ENCODE assay signal across 8 mouse cellular contexts in the genomic region with DNA sequence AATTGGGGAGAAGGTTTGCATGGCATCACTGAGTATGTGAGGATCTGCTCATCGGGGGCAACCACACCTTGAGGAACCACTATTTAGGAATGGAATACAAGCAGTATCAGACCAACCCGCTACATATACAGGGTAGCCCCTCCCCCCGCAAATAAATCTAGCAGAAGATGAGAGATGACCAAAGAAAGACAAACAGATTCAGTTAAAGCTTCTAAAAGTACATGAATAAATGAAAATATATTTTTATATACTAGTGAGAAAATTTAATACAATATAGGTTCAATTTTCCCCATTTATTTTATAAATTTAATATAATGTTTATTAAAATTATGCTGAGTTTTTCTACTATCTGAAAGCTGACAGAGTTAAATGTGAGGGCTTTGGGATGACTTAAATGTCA. TPM values are rescaled to one million over a fixed set of nuclear protein-coding genes. Genes with fewer than 3 reads are reported as not detected.
DNase-seq lines count a peak whose midpoint lies in the region; ATAC-seq lines count a peak whose summit lies in the region.

A gene (plus strand): TSS at position 301 of the 400 bp plus-strand sequence.

- H3K27ac ChIP-seq in heart, embryonic 14.5 days (replicated peaks in 1 of 2; ENCODE audit: control insufficient read depth in 1 of 2, insufficient read depth in 1 of 2, low read depth in 2 of 2, low read length in 2 of 2), result no peak within 1 kb of the TSS

- no peaks in the 10 kb centered on the region for H3K9me3 ChIP-seq in heart, embryonic 14.5 days (ENCODE audit: control insufficient read depth, low read length)

- peaks cover 3 to 7% of the 10 kb centered on the region in 2 experiments; a peak in 3 of 4 replicates for H3K4me1 ChIP-seq in heart, embryonic 14.5 days (ENCODE audit: control insufficient read depth in 2 of 2, insufficient read depth in 2 of 2, low read length in 2 of 2)

- H3K9ac ChIP-seq in heart, embryonic 14.5 days (ENCODE audit: low read length), result no peak within 1 kb of the TSS

- no peaks in the 10 kb centered on the region for H3K27me3 ChIP-seq in heart, embryonic 14.5 days (ENCODE audit: control insufficient read depth, insufficient read depth, low read length)

- no peak within 1 kb of the TSS for H3K4me2 ChIP-seq in heart, embryonic 14.5 days (ENCODE audit: low read length)

- peaks cover 4% of the 10 kb centered on the region; the same call in 1 of the 2 replicates for H3K36me3 ChIP-seq in heart, embryonic 14.5 days (ENCODE audit: control insufficient read depth, insufficient read depth, low read length)

- no peak for ATAC-seq in heart, embryonic 14.5 days (ENCODE audit: insufficient number of reproducible peaks, insufficient read depth, low FRiP score, low read depth)
- ATAC-seq in activated CD4-positive, CD25-positive, alpha-beta regulatory T cell, adult 4 months, result no peak
- ATAC-seq in granulocyte monocyte progenitor cell, adult 5-6 weeks (replicated peaks; ENCODE audit: poor library complexity, severe bottlenecking), result no peak
- no peak for ATAC-seq in megakaryocyte progenitor cell, adult 5-6 weeks (replicated peaks; ENCODE audit: poor library complexity)
- no peak for ATAC-seq in erythroblast, adult 5-6 weeks (replicated peaks; ENCODE audit: low FRiP score, poor library complexity, severe bottlenecking)

- 78% methylated on average over 3 of the region's 3 CpGs for WGBS in heart, embryonic 14.5 days

- no peak for DNase-seq in heart, adult 18-20 months
- no peak for DNase-seq in right cerebral cortex, postnatal 14 days
- no peak for DNase-seq in natural killer cell, adult 2 months (ENCODE audit: low spot score in 2 of 2)

- no peak within 1 kb of the TSS for H3K4me3 ChIP-seq in heart, embryonic 14.5 days (ENCODE audit: control insufficient read depth in 1 of 2, insufficient read depth in 1 of 2, low read depth in 1 of 2, low read length in 2 of 2)

RNA-seq across cellular contexts. Expression of the gene that starts here (rescaled TPM):
- polyA plus RNA-seq in heart, embryonic 14.5 days (2014; fragmentation: Nextera tagmentation; extraction: Ambion mirVana), result 31.6 and 32.8 TPM in 2 replicates
- 1 to 10 TPM; 7.0 to 7.7 TPM for total RNA-seq in heart, adult 18-20 months (2021)
- polyA plus RNA-seq in activated CD4-positive, CD25-positive, alpha-beta regulatory T cell, adult 4 months (2017; shearing (Covaris generic)), result 10 to 100 TPM; 33.3 to 37.8 TPM
- total RNA-seq in granulocyte monocyte progenitor cell, adult 5-6 weeks (2014; fragmentation: Nextera tagmentation), result 14.5 and 21.6 TPM in 2 replicates
- 20.7 and 29.0 TPM in 2 replicates for total RNA-seq in granulocyte monocyte progenitor cell, adult 5-6 weeks (2017)
- total RNA-seq in megakaryocyte progenitor cell, adult 5-6 weeks (2015), result 17.4 and 18.7 TPM in 2 replicates
- 23.3 and 23.4 TPM in 2 replicates for total RNA-seq in megakaryocyte progenitor cell, adult 5-6 weeks (2017)
- total RNA-seq in erythroblast, adult 5-6 weeks (2015; ENCODE audit: low replicate concordance), result 3.5 and 4.2 TPM in 2 replicates
- 2.8 and 3.1 TPM in 2 replicates for total RNA-seq in erythroblast, adult 5-6 weeks (2017; ENCODE audit: low replicate concordance)
